Mouse (Mus musculus) C2C12 (cell line): ENCODE measurements around the gene Itgb2l.

ENCODE experiments used
- CTCF ChIP-seq: IDR thresholded peaks from one replicate; pipeline ENCODE4 v1.5.1; 2011; ENCODE audit not compliant: control insufficient read depth, insufficient read depth, insufficient read length
- MAX ChIP-seq: IDR thresholded peaks from one replicate; pipeline ENCODE4 v1.6.1; 2011; ENCODE audit warnings: mild to moderate bottlenecking, control low read depth
- MYOD1 ChIP-seq: IDR thresholded peaks from one replicate; pipeline ENCODE4 v1.6.1; 2011; ENCODE audit warnings: low read depth; ENCODE audit not compliant: control insufficient read depth, insufficient read length

GRCm38 (mm10) chr16:96454086-96454485 lies 10.7 kb upstream of the Itgb2l start:
- TF ChIP-seq CTCF (no peak), MYOD1 (no peak), MAX (no peak)
